Mouse (Mus musculus): ENCODE data around the gene Ikbip. TPM values are rescaled to one million over a fixed set of nuclear protein-coding genes. Genes with fewer than 3 reads are reported as not detected.

Gene Ikbip
- polyA plus RNA-seq (2015; fragmentation: Nextera tagmentation; extraction: Ambion mirVana) = 19.9 and 21.3 TPM in 2 replicates

DNA sequence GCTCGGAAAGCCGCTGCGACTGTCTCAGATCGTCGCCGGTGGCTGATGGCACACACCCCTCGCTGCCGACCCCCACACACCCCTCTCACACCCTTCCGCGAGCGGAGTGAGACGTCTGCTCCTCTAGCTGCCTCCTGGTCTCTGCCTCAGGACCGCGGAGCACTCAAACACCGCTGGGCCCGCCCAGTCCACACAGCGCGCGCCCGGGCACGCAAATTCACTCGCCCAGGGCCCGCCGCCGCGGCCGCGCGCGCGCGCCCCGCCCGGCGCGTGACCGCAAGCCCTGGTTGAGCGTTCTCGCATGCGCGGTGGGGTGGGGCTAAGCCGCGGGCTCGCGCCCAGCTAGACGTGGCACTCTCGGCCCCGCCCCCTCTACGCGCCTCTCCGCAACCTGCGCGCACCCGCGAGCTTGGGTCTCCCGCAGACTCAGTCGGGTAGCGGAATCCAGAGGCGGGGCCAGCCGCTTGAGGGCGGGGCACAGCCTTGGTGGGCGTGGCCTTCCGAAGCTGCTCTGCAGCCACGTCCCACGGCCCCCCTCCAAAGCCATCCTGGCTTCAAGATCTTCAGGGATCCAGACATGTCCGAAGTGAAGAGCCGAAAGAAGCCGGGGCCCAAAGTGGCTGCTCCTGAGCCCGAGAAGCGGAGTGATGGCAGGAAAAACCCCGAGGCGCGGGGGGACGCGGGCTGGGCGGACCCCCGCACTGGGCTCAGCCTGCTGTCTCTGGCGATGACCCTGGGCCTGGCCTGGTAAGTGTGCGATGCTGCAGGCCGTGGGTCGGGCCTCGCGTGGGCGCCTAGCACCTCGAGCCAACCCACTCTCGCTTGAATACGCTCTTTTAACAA lies at the start of gene Ikbip, which contains the start of gene Apaf1:
TSS of gene Ikbip (plus strand) at position 391 of the 843 bp plus-strand sequence.
TSS of gene Apaf1 (minus strand) at position 221 of the 843 bp plus-strand sequence.
- Histone ChIP-seq H3K4me1 (replicated peaks) (peaks cover 20% of the 10 kb centered on the region), H3K9me3 (no peaks in the 10 kb centered on the region), H3K9ac (peak within 1 kb of the TSS; percentile 90), H3K4me3 (peak within 1 kb of the TSS; percentile 92), H3K27ac (peak within 1 kb of the TSS; percentile 89), H3K27me3 (no peaks in the 10 kb centered on the region), H3K36me3 (peaks cover 4% of the 10 kb centered on the region), H3K4me2 (peak within 1 kb of the TSS; percentile 83)
- peak; percentile 97 for ATAC-seq (ENCODE audit: low FRiP score)
- WGBS = under 1% methylated on average over 87 of the region's 87 CpGs

GRCm38 (mm10) chr10:91033942-91034341 lies 48.8 kb upstream of the Ikbip start:
- 26% methylated on average over 8 of the region's 8 CpGs for WGBS
- Histone ChIP-seq H3K4me3 (no peak overlapping the region), H3K27me3 (no peaks in the 10 kb centered on the region), H3K27ac (no peak overlapping the region), H3K4me2 (no peak overlapping the region), H3K4me1 (replicated peaks) (no peaks in the 10 kb centered on the region; the same call in 1 of the 2 replicates), H3K9me3 (no peaks in the 10 kb centered on the region), H3K36me3 (peaks cover 31% of the 10 kb centered on the region), H3K9ac (no peak overlapping the region)
- ATAC-seq (ENCODE audit: low FRiP score) = peak; percentile 68

- no peaks in the 10 kb centered on the region for H3K4me1 ChIP-seq (replicated peaks)
- H3K4me3 ChIP-seq = no peak overlapping the region
- WGBS = 92% methylated on average over 4 of the region's 4 CpGs
- no peaks in the 10 kb centered on the region for H3K9me3 ChIP-seq
- peaks cover 55% of the 10 kb centered on the region for H3K36me3 ChIP-seq
- H3K4me2 ChIP-seq = no peak overlapping the region
- H3K27ac ChIP-seq = no peak overlapping the region
- H3K27me3 ChIP-seq = no peaks in the 10 kb centered on the region
- no peak overlapping the region for H3K9ac ChIP-seq
- no peak for ATAC-seq (ENCODE audit: low FRiP score)
These were observed 33.0 kb upstream of the Ikbip start for GRCm38 (mm10) chr10:91049696-91050095.

- no peaks in the 10 kb centered on the region for H3K27me3 ChIP-seq
- no peak overlapping the region for H3K9ac ChIP-seq
- WGBS = 94% methylated on average over 3 of the region's 3 CpGs
- H3K4me1 ChIP-seq (replicated peaks) = no peaks in the 10 kb centered on the region
- no peaks in the 10 kb centered on the region for H3K9me3 ChIP-seq
- H3K4me3 ChIP-seq = no peak overlapping the region
- H3K4me2 ChIP-seq = no peak overlapping the region
- no peak for ATAC-seq (ENCODE audit: low FRiP score)
- peaks cover 66% of the 10 kb centered on the region for H3K36me3 ChIP-seq
- H3K27ac ChIP-seq = no peak overlapping the region
These were observed 31.6 kb upstream of the Ikbip start for GRCm38 (mm10) chr10:91051156-91051555.

DNA sequence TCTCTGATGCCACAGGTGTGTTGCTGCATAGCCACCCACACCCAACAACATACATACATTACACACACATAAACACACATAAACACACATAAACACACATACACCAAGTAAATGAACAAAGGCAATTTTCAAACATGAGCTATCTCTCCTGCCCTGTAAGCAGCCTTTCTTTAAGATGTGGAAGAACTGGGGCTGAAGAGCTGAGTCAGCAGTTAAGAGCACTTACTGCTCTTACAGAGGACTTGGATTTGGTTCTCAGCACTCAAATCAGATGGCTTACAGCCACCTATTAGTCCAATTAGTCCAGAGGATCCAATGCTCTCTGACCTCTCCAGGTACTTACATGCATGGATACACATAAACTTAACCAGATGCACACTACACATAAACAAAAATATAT lies 30.0 kb upstream of the Ikbip start:
- H3K4me1 ChIP-seq (replicated peaks) = no peaks in the 10 kb centered on the region
- H3K27ac ChIP-seq = no peak overlapping the region
- H3K36me3 ChIP-seq = peaks cover 63% of the 10 kb centered on the region
- H3K4me2 ChIP-seq = no peak overlapping the region
- no peaks in the 10 kb centered on the region for H3K27me3 ChIP-seq
- no peaks in the 10 kb centered on the region for H3K9me3 ChIP-seq
- H3K9ac ChIP-seq = no peak overlapping the region
- no peak for ATAC-seq (ENCODE audit: low FRiP score)
- H3K4me3 ChIP-seq = no peak overlapping the region

DNA sequence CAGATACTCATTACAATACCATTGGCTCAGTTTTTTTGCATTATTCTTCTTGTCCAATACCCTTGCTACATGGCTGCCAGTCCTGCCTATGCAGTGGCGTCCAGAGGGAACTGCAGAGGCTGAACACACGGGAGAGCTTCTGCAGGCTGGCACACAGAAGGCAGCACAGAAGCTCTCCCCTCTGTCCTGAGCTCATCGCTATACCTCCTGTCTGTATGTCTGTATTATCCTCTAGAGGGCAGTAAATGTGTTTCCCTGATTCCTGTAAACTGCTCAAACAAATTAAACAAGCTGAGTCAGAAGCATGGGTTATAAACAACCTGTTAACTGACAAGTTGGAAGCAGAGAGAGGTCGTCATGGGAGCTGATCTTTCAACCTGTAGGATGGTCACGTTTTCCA lies 22.0 kb upstream of the Ikbip start:
- peaks cover 52% of the 10 kb centered on the region for H3K36me3 ChIP-seq
- WGBS = 31% methylated on average over 5 of the region's 5 CpGs
- ATAC-seq (ENCODE audit: low FRiP score) = no peak

GRCm38 (mm10) chr10:91062355-91062754 lies 20.4 kb upstream of the Ikbip start:
- H3K36me3 ChIP-seq = peaks cover 61% of the 10 kb centered on the region
- H3K4me3 ChIP-seq = no peak overlapping the region
- no peak overlapping the region for H3K4me2 ChIP-seq
- H3K27me3 ChIP-seq = no peaks in the 10 kb centered on the region
- H3K9ac ChIP-seq = no peak overlapping the region
- ATAC-seq (ENCODE audit: low FRiP score) = no peak
- 91% methylated on average over 6 of the region's 6 CpGs for WGBS
- no peaks in the 10 kb centered on the region for H3K4me1 ChIP-seq (replicated peaks)
- no peak overlapping the region for H3K27ac ChIP-seq
- peaks cover 2% of the 10 kb centered on the region; the same call in 1 of the 2 replicates for H3K9me3 ChIP-seq

More for the DNA sequence above, 22.0 kb upstream of the Ikbip start:
- H3K4me1 ChIP-seq (replicated peaks) = no peaks in the 10 kb centered on the region
- H3K27ac ChIP-seq = no peak overlapping the region
- H3K27me3 ChIP-seq = no peaks in the 10 kb centered on the region
- H3K9me3 ChIP-seq = no peaks in the 10 kb centered on the region
- no peak overlapping the region for H3K4me3 ChIP-seq
- no peak overlapping the region for H3K4me2 ChIP-seq
- no peak overlapping the region for H3K9ac ChIP-seq

DNA sequence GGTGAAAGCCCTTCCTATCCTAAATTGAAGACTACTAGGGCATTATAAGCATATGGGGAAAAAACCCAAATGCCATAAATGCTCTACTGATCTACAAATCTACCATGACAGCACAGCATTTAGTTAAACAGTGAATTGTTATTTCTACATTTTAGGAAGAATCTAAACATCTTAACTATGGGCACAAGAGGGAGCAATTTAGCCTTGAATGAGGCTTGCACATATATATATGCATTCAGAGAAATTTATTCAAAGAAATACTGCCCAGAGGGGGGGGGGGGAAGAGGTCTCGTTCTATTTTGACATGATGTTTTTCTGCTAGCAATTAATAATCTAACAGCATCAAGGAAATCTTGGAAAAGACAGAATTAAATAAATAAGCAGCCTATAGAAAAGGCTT lies 11.0 kb upstream of the Ikbip start:
- H3K36me3 ChIP-seq = peaks cover 39% of the 10 kb centered on the region
- H3K27ac ChIP-seq = no peak overlapping the region
- H3K9ac ChIP-seq = no peak overlapping the region
- no peaks in the 10 kb centered on the region for H3K27me3 ChIP-seq
- 46% methylated on average over 1 of the region's 1 CpGs for WGBS
- H3K9me3 ChIP-seq = no peaks in the 10 kb centered on the region
- no peak overlapping the region for H3K4me3 ChIP-seq
- H3K4me1 ChIP-seq (replicated peaks) = no peaks in the 10 kb centered on the region
- ATAC-seq (ENCODE audit: low FRiP score) = no peak
- H3K4me2 ChIP-seq = no peak overlapping the region

DNA sequence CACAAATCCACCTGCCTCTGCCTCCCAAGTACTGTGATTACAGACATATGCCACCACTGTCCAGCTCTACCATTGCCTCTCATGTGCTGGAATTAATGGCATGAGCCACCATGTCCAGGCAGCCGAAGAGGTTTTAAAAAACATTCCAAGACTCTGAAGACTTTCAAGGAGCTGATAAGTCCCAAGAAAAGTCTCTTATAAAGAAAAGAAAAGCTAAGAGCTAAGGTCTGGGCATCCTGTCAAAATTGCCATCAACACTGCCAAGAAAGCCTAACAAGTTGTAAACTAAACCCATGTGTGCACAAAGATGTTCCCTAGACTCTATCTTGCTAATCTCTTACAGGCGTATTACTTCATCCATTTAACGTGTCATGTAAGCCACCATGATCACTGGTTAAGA lies 9.4 kb upstream of the Ikbip start:
- no peak overlapping the region for H3K4me2 ChIP-seq
- H3K9ac ChIP-seq = no peak overlapping the region
- no peaks in the 10 kb centered on the region for H3K27me3 ChIP-seq
- ATAC-seq (ENCODE audit: low FRiP score) = no peak
- WGBS = 95% methylated on average over 3 of the region's 3 CpGs
- H3K27ac ChIP-seq = no peak overlapping the region
- H3K4me1 ChIP-seq (replicated peaks) = no peaks in the 10 kb centered on the region
- H3K36me3 ChIP-seq = peaks cover 48% of the 10 kb centered on the region
- no peaks in the 10 kb centered on the region for H3K9me3 ChIP-seq
- H3K4me3 ChIP-seq = no peak overlapping the region

GRCm38 (mm10) chr10:91076667-91077066 lies 6.1 kb upstream of the Ikbip start:
- H3K27ac ChIP-seq = no peak overlapping the region
- no peak overlapping the region for H3K4me2 ChIP-seq
- H3K4me1 ChIP-seq (replicated peaks) = peaks cover 11% of the 10 kb centered on the region
- no peak overlapping the region for H3K9ac ChIP-seq
- ATAC-seq (ENCODE audit: low FRiP score) = no peak
- no peaks in the 10 kb centered on the region for H3K27me3 ChIP-seq
- WGBS = 85% methylated on average over 2 of the region's 2 CpGs
- no peaks in the 10 kb centered on the region for H3K9me3 ChIP-seq
- no peak overlapping the region for H3K4me3 ChIP-seq
- peaks cover 42% of the 10 kb centered on the region for H3K36me3 ChIP-seq

- Histone ChIP-seq H3K9ac (no peak overlapping the region), H3K9me3 (no peaks in the 10 kb centered on the region), H3K36me3 (peaks cover 24% of the 10 kb centered on the region), H3K4me2 (no peak overlapping the region), H3K4me3 (no peak overlapping the region), H3K4me1 (replicated peaks) (peaks cover 20% of the 10 kb centered on the region), H3K27me3 (no peaks in the 10 kb centered on the region), H3K27ac (no peak overlapping the region)
- ATAC-seq (ENCODE audit: low FRiP score) = no peak
- 89% methylated on average over 5 of the region's 5 CpGs for WGBS
These were observed 2.2 kb upstream of the Ikbip start for GRCm38 (mm10) chr10:91080540-91080939.

GRCm38 (mm10) chr10:91081959-91082507 lies 707 bp upstream of the Ikbip start:
- no peak for ATAC-seq (ENCODE audit: low FRiP score)
- H3K27me3 ChIP-seq = no peaks in the 10 kb centered on the region
- H3K4me1 ChIP-seq (replicated peaks) = peaks cover 20% of the 10 kb centered on the region
- no peaks in the 10 kb centered on the region for H3K9me3 ChIP-seq
- under 1% methylated on average over 27 of the region's 27 CpGs for WGBS
- peak overlapping the region; percentile 92 for H3K4me3 ChIP-seq
- H3K9ac ChIP-seq = peak overlapping the region; percentile 90
- H3K36me3 ChIP-seq = peaks cover 10% of the 10 kb centered on the region
- H3K27ac ChIP-seq = peak overlapping the region; percentile 89
- peak overlapping the region; percentile 70 for H3K4me2 ChIP-seq
